Mouse (Mus musculus) liver, postnatal 0 days (tissue): Measurements from ENCODE around the gene Chac1.

Experiments
- CTCF ChIP-seq: sonication (generic); IDR thresholded peaks from 2 replicates; pipeline ENCODE4 v1.5.1; 2016; ENCODE audit warnings: antibody characterized with exemption, low read depth
- EP300 ChIP-seq: IDR thresholded peaks from 2 replicates; pipeline ENCODE4 v1.6.1; 2016; ENCODE audit warnings: antibody characterized with exemption, low read depth, mild to moderate bottlenecking

- TF ChIP-seq CTCF (no peak), EP300 (no peak)
These were observed 24.6 kb upstream of the Chac1 start for GRCm38 (mm10) chr2:119326161-119327101.
